Mouse (Mus musculus): ENCODE data around the gene Whrn.

DNA sequence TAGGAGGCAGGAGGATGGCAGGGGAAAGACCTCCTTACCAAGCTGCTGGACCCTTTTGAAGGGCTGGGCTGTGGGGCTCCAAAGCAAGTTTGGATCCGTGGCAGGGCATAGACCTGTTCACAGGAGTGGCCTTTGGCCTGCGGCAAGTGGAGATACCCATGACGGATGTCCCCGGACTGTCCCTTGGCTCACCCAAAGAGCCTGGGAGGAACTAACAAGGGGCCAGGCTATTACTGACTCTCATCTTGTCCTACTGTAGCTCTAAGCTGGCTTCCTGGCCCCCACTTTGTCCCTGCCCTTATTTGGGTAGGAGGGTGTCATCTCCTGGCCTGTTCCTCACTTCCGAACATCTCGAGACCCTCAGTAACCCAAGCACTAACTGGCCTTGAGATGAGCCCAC lies 93.2 kb downstream of the Whrn start:
- TF ChIP-seq FOSL1 (IDR thresholded peaks at IDR 0.05; ENCODE audit: insufficient read depth, low read length, poor library complexity, severe bottlenecking) (no peak), CTCF (IDR thresholded peaks at IDR 0.05; ENCODE audit: control insufficient read depth, insufficient read depth, insufficient read length) (no peak)
